Mouse (Mus musculus): Measurements from ENCODE around the gene Rai14.

- TF ChIP-seq POLR2A (IDR thresholded peaks at IDR 0.05; ENCODE audit: control insufficient read depth, extremely low read depth, insufficient read depth, low read length, poor library complexity) (no peak), CTCF (IDR thresholded peaks at IDR 0.05; ENCODE audit: borderline replicate concordance, control insufficient read depth, extremely low read depth, insufficient read depth, low read length, poor library complexity) (no peak)
These were observed 117.6 kb downstream of the Rai14 start for GRCm38 (mm10) chr15:10596871-10597270.

Data from thymus, adult 2 months (tissue).